Mouse (Mus musculus): ENCODE measurements around the gene Rere.

Rere gene

GRCm38 (mm10) chr4:150382504-150382903, 101.1 kb downstream of the Rere start:
- peak; percentile 27; the same call in 1 of the 2 replicates for ATAC-seq (ENCODE audit: low TSS enrichment)

GRCm38 (mm10) chr4:150384405-150384804, 103.0 kb downstream of the Rere start:
- no peak for ATAC-seq (ENCODE audit: low TSS enrichment)

GRCm38 (mm10) chr4:150384899-150385298, 103.5 kb downstream of the Rere start:
- no peak for ATAC-seq (ENCODE audit: low TSS enrichment)

GRCm38 (mm10) chr4:150388518-150388917, 107.1 kb downstream of the Rere start:
- no peak for ATAC-seq (ENCODE audit: low TSS enrichment)

GRCm38 (mm10) chr4:150393607-150394006, 112.2 kb downstream of the Rere start:
- no peak for ATAC-seq (ENCODE audit: low TSS enrichment)

GRCm38 (mm10) chr4:150394091-150394490, 112.6 kb downstream of the Rere start:
- ATAC-seq (ENCODE audit: low TSS enrichment), result no peak

GRCm38 (mm10) chr4:150396339-150396738, 114.9 kb downstream of the Rere start:
- no peak for ATAC-seq (ENCODE audit: low TSS enrichment)

- ATAC-seq (ENCODE audit: low TSS enrichment), result peak; percentile 51; the same call in 1 of the 2 replicates
Observed at GRCm38 (mm10) chr4:150396826-150397620, 115.6 kb downstream of the Rere start.

GRCm38 (mm10) chr4:150399032-150399431, 117.6 kb downstream of the Rere start:
- ATAC-seq (ENCODE audit: low TSS enrichment), result no peak

- no peak for ATAC-seq (ENCODE audit: low TSS enrichment)
Observed at GRCm38 (mm10) chr4:150401830-150402607, 120.6 kb downstream of the Rere start.

- ATAC-seq (ENCODE audit: low TSS enrichment), result 0 out of 2 replicates have a peak, but pooled peaks have one; percentile 31
Observed at GRCm38 (mm10) chr4:150402608-150402985, 121.2 kb downstream of the Rere start.

- no peak for ATAC-seq (ENCODE audit: low TSS enrichment)
Observed at GRCm38 (mm10) chr4:150403941-150404340, 122.5 kb downstream of the Rere start.

GRCm38 (mm10) chr4:150404583-150404982, 123.1 kb downstream of the Rere start:
- 0 out of 2 replicates have a peak, but pooled peaks have one; percentile 6 for ATAC-seq (ENCODE audit: low TSS enrichment)

GRCm38 (mm10) chr4:150405786-150406185, 124.3 kb downstream of the Rere start:
- no peak for ATAC-seq (ENCODE audit: low TSS enrichment)

- no peak for ATAC-seq (ENCODE audit: low TSS enrichment)
Observed at GRCm38 (mm10) chr4:150406320-150406719, 124.9 kb downstream of the Rere start.

- no peak for ATAC-seq (ENCODE audit: low TSS enrichment)
Observed at GRCm38 (mm10) chr4:150406821-150407220, 125.4 kb downstream of the Rere start.

GRCm38 (mm10) chr4:150414296-150414695, 132.8 kb downstream of the Rere start:
- ATAC-seq (ENCODE audit: low TSS enrichment), result no peak

- ATAC-seq (ENCODE audit: low TSS enrichment), result no peak
Observed at GRCm38 (mm10) chr4:150414759-150415158, 133.3 kb downstream of the Rere start.

GRCm38 (mm10) chr4:150415227-150415969, 134.0 kb downstream of the Rere start:
- ATAC-seq (ENCODE audit: low TSS enrichment), result no peak

GRCm38 (mm10) chr4:150420576-150421263, 139.3 kb downstream of the Rere start:
- no peak for ATAC-seq (ENCODE audit: low TSS enrichment)

- ATAC-seq (ENCODE audit: low TSS enrichment), result no peak
Observed at GRCm38 (mm10) chr4:150426098-150426879, 144.8 kb downstream of the Rere start.

Measured in frontal cortex, adult (tissue).